Mouse (Mus musculus) limb, embryonic 14.5 days (tissue): ENCODE measurements around the gene Ak8. TPM values are rescaled to one million over a fixed set of nuclear protein-coding genes. Genes with fewer than 3 reads are reported as not detected.

Experiments
- ATAC-seq: fragments of 200-750 bp; cut with Nextera tagmentation; 2 replicates; pipeline ENCODE4 v1.8.0; 2017; ENCODE audit warnings: low read depth, moderate number of reproducible peaks, moderate TSS enrichment; ENCODE audit not compliant: low FRiP score
- DNase-seq: peaks from one replicate; pipeline ENCODE4 v3.0.0-alpha.2; 2015; ENCODE audit warnings: low spot score
- H3K27ac ChIP-seq: fragments of 300-500 bp; sonication (generic); replicated peaks from 2 replicates; pipeline ENCODE4 v1.5.1; 2014; ENCODE audit warnings: low read depth, mild to moderate bottlenecking, low read length, moderate library complexity, mixed read lengths
- H3K27me3 ChIP-seq: fragments of 300-500 bp; sonication (generic); 2 replicates; pipeline ENCODE4 v1.6.1; 2014; ENCODE audit warnings: low read length, mixed read lengths; ENCODE audit not compliant: control insufficient read depth, insufficient read depth
- H3K36me3 ChIP-seq: fragments of 300-500 bp; sonication (generic); 2 replicates; pipeline ENCODE4 v1.6.1; 2014; ENCODE audit warnings: mild to moderate bottlenecking, low read length, moderate library complexity, mixed read lengths; ENCODE audit not compliant: control insufficient read depth, insufficient read depth
- H3K4me1 ChIP-seq: fragments of 300-500 bp; sonication (generic); 2 replicates; pipeline ENCODE4 v1.6.1; 2014; ENCODE audit warnings: antibody characterized with exemption, low read length, mixed read lengths; ENCODE audit not compliant: control insufficient read depth, insufficient read depth
- H3K4me2 ChIP-seq: fragments of 300-500 bp; sonication (generic); replicated peaks from 2 replicates; pipeline ENCODE4 v1.6.1; 2014; ENCODE audit warnings: low read depth, mild to moderate bottlenecking, low read length, moderate library complexity; ENCODE audit not compliant: severe bottlenecking
- H3K4me3 ChIP-seq: fragments of 300-500 bp; sonication (generic); replicated peaks from 2 replicates; pipeline ENCODE4 v1.5.1; 2014; ENCODE audit warnings: low read length
- H3K9ac ChIP-seq: fragments of 300-500 bp; sonication (generic); 2 replicates; pipeline ENCODE4 v1.6.1; 2014; ENCODE audit warnings: mild to moderate bottlenecking, low read depth, low read length, moderate library complexity; ENCODE audit not compliant: severe bottlenecking
- H3K9me3 ChIP-seq: fragments of 300-500 bp; sonication (generic); 2 replicates; pipeline ENCODE4 v1.6.1; 2016; ENCODE audit warnings: low read length; ENCODE audit not compliant: control insufficient read depth
- POLR2A ChIP-seq: fragments of 200-500 bp; IDR thresholded peaks from 2 replicates; pipeline ENCODE4 v1.8.0; 2012; ENCODE audit warnings: inconsistent platforms, mild to moderate bottlenecking, moderate library complexity, borderline replicate concordance; ENCODE audit not compliant: insufficient read depth, insufficient read length; ENCODE audit errors: extremely low read depth
- WGBS: fragments of 180-500 bp; shearing (Covaris S2); extraction: QIAGEN DNeasy Blood & Tissue Kit; methylation state at CpG from one replicate; pipeline ENCODE4 v1.1.7; 2014; 5-methylcytosine and 5-hydroxymethylcytosine counted together
- polyA plus RNA-seq, 2 experiments: library from polyadenylated mRNA; depleted of rRNA in 1 of 2; stranded (reverse) in 1 of 2; unstranded in 1 of 2; fragments of >200 nt; fragmentation: Nextera tagmentation in 1 of 2; extraction: Ambion mirVana in 1 of 2; gene quantifications; 2 replicates each; pipeline versions ENCODE4 v1.2.1 to v1.2.3; 2012 to 2014

Gene Ak8
- polyA plus RNA-seq, 2 experiments: 0.49 to 0.58 TPM

DNA sequence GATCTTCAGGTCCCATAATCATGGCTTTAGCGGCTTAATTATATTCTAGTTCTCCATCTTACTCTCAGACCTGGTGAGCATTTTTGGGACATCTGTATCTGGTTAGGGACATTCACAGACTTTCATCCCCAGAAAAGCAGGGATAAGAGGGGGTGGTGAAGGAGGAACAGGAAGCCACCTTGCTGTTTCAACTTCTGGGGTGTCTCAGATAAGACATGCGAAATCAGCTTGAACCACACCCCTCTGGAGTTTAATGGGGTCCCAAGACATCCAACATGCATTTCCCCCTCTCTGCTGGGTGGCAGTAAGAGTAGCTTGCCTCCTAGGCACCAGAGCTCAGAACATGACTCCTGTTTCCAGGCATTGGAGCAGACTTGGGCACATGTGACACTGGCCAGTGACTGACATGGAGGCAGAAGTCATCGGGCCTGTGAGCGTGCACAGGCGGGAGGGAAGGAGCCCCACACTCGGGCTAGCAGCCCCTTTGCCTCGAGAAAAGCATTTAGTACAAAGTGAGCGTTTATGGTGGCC lies 6.2 kb downstream of the Ak8 start:
- WGBS: 18% methylated on average over 8 of the region's 8 CpGs
- DNase-seq (no peak), ATAC-seq (no peak)
- H3K4me3 ChIP-seq: no peak overlapping the region
- no peak overlapping the region for H3K9ac ChIP-seq
- H3K36me3 ChIP-seq: no peaks in the 10 kb centered on the region
- no peaks in the 10 kb centered on the region for H3K27me3 ChIP-seq
- H3K4me1 ChIP-seq: peaks cover 4% of the 10 kb centered on the region; the same call in 1 of the 2 replicates
- H3K9me3 ChIP-seq: no peaks in the 10 kb centered on the region
- H3K27ac ChIP-seq: no peak overlapping the region
- TF ChIP-seq POLR2A: no peak
- H3K4me2 ChIP-seq: no peak overlapping the region

GRCm38 (mm10) chr2:28706787-28707186 lies 6.8 kb downstream of the Ak8 start:
- H3K4me1 ChIP-seq: peaks cover 4% of the 10 kb centered on the region; the same call in 1 of the 2 replicates
- no peaks in the 10 kb centered on the region for H3K27me3 ChIP-seq
- WGBS: 18% methylated on average over 6 of the region's 6 CpGs
- no peak overlapping the region for H3K4me2 ChIP-seq
- H3K27ac ChIP-seq: no peak overlapping the region
- no peak for TF ChIP-seq POLR2A
- H3K36me3 ChIP-seq: no peaks in the 10 kb centered on the region
- no peak overlapping the region for H3K4me3 ChIP-seq
- no peaks in the 10 kb centered on the region for H3K9me3 ChIP-seq
- no peak for ATAC-seq
- no peak for DNase-seq
- H3K9ac ChIP-seq: no peak overlapping the region

DNA sequence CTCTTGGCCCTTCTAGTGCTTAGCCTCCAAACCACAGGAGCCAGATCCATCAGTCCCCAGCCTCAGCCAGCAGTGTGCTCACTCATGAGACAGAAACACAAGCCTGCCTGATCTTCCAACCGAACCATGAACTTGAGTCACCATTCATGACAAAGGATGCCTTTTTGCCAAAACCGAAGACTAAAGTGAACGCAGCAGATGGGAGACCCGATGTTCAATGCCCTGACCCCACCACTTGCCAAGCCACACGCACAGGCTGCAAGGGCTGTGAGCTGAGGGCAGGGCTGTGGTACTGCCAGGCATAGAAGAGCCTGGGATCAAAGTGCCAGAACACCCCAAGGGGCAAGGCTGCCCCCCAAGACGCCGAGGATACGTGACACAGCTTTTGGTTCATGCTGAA lies 13.1 kb downstream of the Ak8 start:
- H3K27ac ChIP-seq: peak overlapping the region; percentile 52; the same call in 1 of the 2 replicates

GRCm38 (mm10) chr2:28722419-28722818 lies 22.5 kb downstream of the Ak8 start:
- no peak overlapping the region for H3K4me3 ChIP-seq
- TF ChIP-seq POLR2A: no peak
- WGBS: 93% methylated on average over 8 of the region's 8 CpGs
- peaks cover 2% of the 10 kb centered on the region; the same call in 1 of the 2 replicates for H3K4me1 ChIP-seq
- no peaks in the 10 kb centered on the region for H3K36me3 ChIP-seq
- DNase-seq (no peak), ATAC-seq (no peak)
- no peak overlapping the region for H3K27ac ChIP-seq
- H3K9me3 ChIP-seq: no peaks in the 10 kb centered on the region
- H3K27me3 ChIP-seq: no peaks in the 10 kb centered on the region
- H3K4me2 ChIP-seq: no peak overlapping the region
- H3K9ac ChIP-seq: no peak overlapping the region

More for the DNA sequence above, 13.1 kb downstream of the Ak8 start:
- Histone ChIP-seq H3K27me3 (no peaks in the 10 kb centered on the region), H3K4me2 (no peak overlapping the region), H3K4me3 (no peak overlapping the region), H3K36me3 (no peaks in the 10 kb centered on the region), H3K4me1 (peaks cover 11% of the 10 kb centered on the region), H3K9me3 (no peaks in the 10 kb centered on the region), H3K9ac (no peak overlapping the region)
- DNase-seq (no peak), ATAC-seq (no peak)
- 75% methylated on average over 8 of the region's 8 CpGs for WGBS
- no peak for TF ChIP-seq POLR2A

DNA sequence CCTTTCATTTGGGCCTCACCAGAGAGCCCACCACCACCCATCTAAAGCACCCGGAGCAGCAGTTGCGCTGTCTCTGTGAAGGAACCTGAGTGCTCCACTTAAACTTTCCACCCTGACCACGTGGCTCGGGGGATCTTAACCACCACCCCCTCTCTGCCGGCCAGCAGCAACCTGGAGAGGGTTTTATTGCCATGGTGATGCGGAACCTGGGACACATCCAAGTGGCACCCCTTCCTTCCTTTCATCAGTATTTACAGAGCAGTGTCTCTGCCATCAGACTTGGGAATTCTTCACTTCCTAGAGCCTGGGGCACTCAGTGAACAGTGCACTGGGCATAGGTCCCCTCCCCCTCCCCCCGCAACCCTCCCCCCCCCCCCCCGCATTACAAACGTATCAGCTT lies 23.9 kb downstream of the Ak8 start:
- WGBS: 41% methylated on average over 9 of the region's 9 CpGs
- Histone ChIP-seq H3K27ac (no peak overlapping the region), H3K9me3 (no peaks in the 10 kb centered on the region), H3K36me3 (no peaks in the 10 kb centered on the region), H3K9ac (no peak overlapping the region; the same call in 1 of the 2 replicates), H3K4me2 (no peak overlapping the region), H3K4me1 (peaks cover 15% of the 10 kb centered on the region), H3K4me3 (no peak overlapping the region), H3K27me3 (no peaks in the 10 kb centered on the region)
- no peak for ATAC-seq
- no peak for DNase-seq
- TF ChIP-seq POLR2A: no peak

DNA sequence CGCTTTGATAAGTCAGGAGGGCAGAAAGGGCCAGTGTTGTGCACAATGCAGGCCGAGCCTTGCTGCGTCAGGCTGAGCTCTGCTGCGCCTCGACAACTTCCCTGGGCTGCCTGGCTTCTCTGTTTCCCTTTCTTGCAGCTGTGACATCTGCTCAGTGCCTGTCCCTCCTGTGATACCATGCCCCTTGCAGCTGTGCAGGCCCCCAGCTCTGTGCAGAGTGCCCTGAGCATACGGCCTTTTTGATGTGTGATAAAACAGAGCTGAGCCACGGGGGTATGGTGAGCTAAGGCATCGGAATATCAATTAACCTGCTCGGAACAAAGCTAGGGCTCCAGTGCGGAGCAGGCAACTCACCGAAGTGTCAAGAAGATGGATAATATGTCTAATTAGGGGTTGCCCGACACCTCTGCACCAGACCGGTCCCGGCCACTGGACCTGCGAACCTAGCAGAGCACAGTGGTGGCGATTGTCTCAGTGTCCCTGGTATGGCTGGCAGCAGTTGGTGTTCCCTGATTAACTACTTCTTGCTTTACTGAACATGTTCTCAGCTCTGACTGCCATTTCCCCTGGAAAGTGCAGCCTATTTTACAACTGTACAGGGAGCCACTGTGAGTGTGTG lies 27.9 kb downstream of the Ak8 start:
- Histone ChIP-seq H3K27ac (no peak overlapping the region), H3K9ac (no peak overlapping the region)
- peak; percentile 73 for ATAC-seq

More for the DNA sequence above, 27.9 kb downstream of the Ak8 start:
- Histone ChIP-seq H3K9me3 (no peaks in the 10 kb centered on the region), H3K4me1 (peaks cover 15% of the 10 kb centered on the region), H3K4me3 (no peak overlapping the region), H3K27me3 (no peaks in the 10 kb centered on the region), H3K36me3 (no peaks in the 10 kb centered on the region), H3K4me2 (0 out of 2 replicates have a peak overlapping the region, but pooled peaks have one; percentile 4)
- no peak for DNase-seq
- WGBS: 19% methylated on average over 16 of the region's 16 CpGs
- no peak for TF ChIP-seq POLR2A
